Mouse (Mus musculus) left cerebral cortex, postnatal 10 days (tissue): Measurements from ENCODE around the gene Igsf23. TPM values are rescaled to one million over a fixed set of nuclear protein-coding genes. Genes with fewer than 3 reads are reported as not detected.

Experiments
- DNase-seq, 2 experiments: peaks; one replicate each; pipeline ENCODE4 v3.0.0; 2021 to 2022; ENCODE audit warnings: low spot score in 2 of 2, mixed read lengths in 1 of 2; ENCODE audit errors: extremely low spot score in 1 of 2
- intact Hi-C: fragments of 180-260 bp; cut with DNase I; formaldehyde crosslinking; loops from one replicate; pipeline ENCODE4 v1.15.1; 2025
- total RNA-seq, 2 experiments: library from RNA; stranded (reverse); gene quantifications; 2 replicates each; pipeline ENCODE4 v1.2.3; 2021

Igsf23 gene
- total RNA-seq, 2 experiments from 2014 or later, result not detected

- intact Hi-C loops, result loop anchor here (2.0 kb wide), 1 partner anchor 46 kb away; no protein-coding TSS in a partner anchor
- DNase-seq, result peak in 1 of 2 experiments; percentile 82
Observed at GRCm38 (mm10) chr7:19910421-19911291, 39.9 kb downstream of the Igsf23 start.

- intact Hi-C loops, result no loop called here
- peak in 1 of 2 experiments; percentile 52 for DNase-seq
Observed at GRCm38 (mm10) chr7:19889881-19890280, 60.7 kb downstream of the Igsf23 start.

- intact Hi-C loops, result no loop called here
- DNase-seq, result no peak
Observed at GRCm38 (mm10) chr7:19887849-19888248, 62.7 kb downstream of the Igsf23 start, which contains the start of gene Ceacam19. Gene Ceacam19, minus strand, starts transcription at chr7:19887965.

Other genes with a start within 250 kb of the Igsf23 start
- gene Tomm40, start 235.3 kb downstream of the Igsf23 start, total RNA-seq, result 100 to 1,000 TPM; 114 to 118 TPM
- 10 to 100 TPM; 18.9 to 22.0 TPM for gene Nectin2, start 200.3 kb downstream of the Igsf23 start, total RNA-seq
- 10 to 100 TPM; 10.3 to 10.9 TPM for gene Bcam, start 179.7 kb downstream of the Igsf23 start, total RNA-seq
- gene Cblc, start 153.9 kb downstream of the Igsf23 start, total RNA-seq, result not detected
- 1 to 10 TPM in 1 of 2 experiments, not detected in 1; 1.0 TPM for gene Bcl3, start 128.0 kb downstream of the Igsf23 start, total RNA-seq
- 1 to 10 TPM; 6.3 to 6.7 TPM for gene Gm19345, start 98.8 kb downstream of the Igsf23 start, total RNA-seq
- not detected for gene Ceacam16, start 89.5 kb downstream of the Igsf23 start, total RNA-seq
- not detected for gene Ceacam19, start 62.8 kb downstream of the Igsf23 start, total RNA-seq
- 10 to 100 TPM in 1 of 2 experiments, 1 to 10 TPM in 1; 9.8 to 14.1 TPM for gene Pvr, start 29.6 kb downstream of the Igsf23 start, total RNA-seq
- gene Ceacam20, start 14.7 kb upstream of the Igsf23 start, total RNA-seq, result not detected
- not detected for gene Nlrp9b, start 40.7 kb upstream of the Igsf23 start, total RNA-seq
- not detected for gene Vmn1r91, start 148.9 kb upstream of the Igsf23 start, total RNA-seq
- gene Gm16442, start 171.8 kb upstream of the Igsf23 start, total RNA-seq, result not detected
- gene Vmn1r93, start 188.3 kb upstream of the Igsf23 start, total RNA-seq, result not detected
- not detected for gene Vmn1r94, start 217.6 kb upstream of the Igsf23 start, total RNA-seq
- not detected for gene Vmn1r95, start 243.0 kb upstream of the Igsf23 start, total RNA-seq